Mouse (Mus musculus): ENCODE results near the gene Ap1m2.

DNA sequence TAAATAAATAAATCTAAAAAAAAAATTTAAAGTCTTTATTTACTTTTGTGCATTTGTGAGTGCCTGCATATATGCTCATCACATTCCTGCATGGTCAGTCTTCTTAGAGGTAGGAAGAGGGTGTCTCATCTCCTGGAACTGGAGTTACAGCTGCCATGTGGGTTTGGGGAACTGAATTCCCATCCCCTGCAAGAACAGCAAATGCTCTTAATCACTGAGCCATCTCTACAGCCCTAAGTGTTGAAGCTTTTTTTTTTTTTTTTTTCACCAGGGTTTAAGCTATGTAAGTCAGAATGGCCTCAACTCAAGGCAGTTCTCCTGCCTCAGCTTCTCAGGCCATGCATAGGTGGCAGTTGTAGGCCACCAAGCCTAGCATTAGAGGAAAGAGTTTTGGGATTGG, 22.6 kb upstream of the Ap1m2 start:
- TF ChIP-seq GATA1 (IDR thresholded peaks at IDR 0.05; ENCODE audit: borderline replicate concordance, low read length) (no peak), FLI1 (IDR thresholded peaks at IDR 0.05; ENCODE audit: low read length) (no peak)

Measured in megakaryocyte, embryonic 14.5 days (primary cell).